Mouse (Mus musculus) small intestine, adult 2 months (tissue): ENCODE measurements around the gene Il16.
A peak's percentile ranks its signal among the peaks of the same experiment; 100 is the strongest.

Source experiments
- CTCF ChIP-seq: fragments of 200-500 bp; IDR thresholded peaks from 2 replicates; pipeline ENCODE4 v1.5.1; 2012; ENCODE audit warnings: low read depth, mild to moderate bottlenecking, control low read depth, inconsistent platforms, low read length, moderate library complexity, mixed read lengths; ENCODE audit not compliant: insufficient replicate concordance, insufficient read length; ENCODE audit errors: extremely low read depth
- POLR2A ChIP-seq: fragments of 200-500 bp; IDR thresholded peaks from 2 replicates; pipeline ENCODE4 v1.6.1; 2012; ENCODE audit warnings: low read depth, mild to moderate bottlenecking, control low read depth, inconsistent platforms, low read length, moderate library complexity

- peak; percentile 69 for TF ChIP-seq POLR2A
- no peak for TF ChIP-seq CTCF
Observed at GRCm38 (mm10) chr7:83654938-83655630, 90.4 kb downstream of the Il16 start.
